Mouse (Mus musculus) hindbrain, embryonic 13.5 days (tissue): Measurements from ENCODE around the gene Apol6. TPM values are rescaled to one million over a fixed set of nuclear protein-coding genes. Genes with fewer than 3 reads are reported as not detected.
"Not testable (repeated sequence)": the region's sequence is repeated elsewhere in the genome, so short reads cannot be mapped to it uniquely, and the experiment has no call there.

Source experiments
- ATAC-seq: fragments of 200-750 bp; cut with Nextera tagmentation; 2 replicates; pipeline ENCODE4 v1.8.0; 2017; ENCODE audit warnings: moderate TSS enrichment; ENCODE audit not compliant: low FRiP score
- H3K27ac ChIP-seq: fragments of 300-500 bp; sonication (generic); 2 replicates; pipeline ENCODE4 v1.5.1; 2015; ENCODE audit warnings: inconsistent platforms, mild to moderate bottlenecking, moderate library complexity
- H3K27me3 ChIP-seq: fragments of 300-500 bp; sonication (generic); 2 replicates; pipeline ENCODE4 v1.6.1; 2015; ENCODE audit warnings: mild to moderate bottlenecking, inconsistent platforms
- H3K36me3 ChIP-seq: fragments of 300-500 bp; sonication (generic); 2 replicates; pipeline ENCODE4 v1.6.1; 2015; ENCODE audit warnings: mild to moderate bottlenecking, inconsistent platforms
- H3K4me1 ChIP-seq: fragments of 300-500 bp; sonication (generic); replicated peaks from 2 replicates; pipeline ENCODE4 v1.6.1; 2015; ENCODE audit warnings: inconsistent platforms
- H3K4me2 ChIP-seq: fragments of 300-500 bp; sonication (generic); 2 replicates; pipeline ENCODE4 v1.6.1; 2015; ENCODE audit warnings: inconsistent platforms, mild to moderate bottlenecking, moderate library complexity
- H3K4me3 ChIP-seq: fragments of 300-500 bp; sonication (generic); 2 replicates; pipeline ENCODE4 v1.5.1; 2015; ENCODE audit warnings: mild to moderate bottlenecking, inconsistent platforms
- H3K9ac ChIP-seq: fragments of 300-500 bp; sonication (generic); 2 replicates; pipeline ENCODE4 v1.6.1; 2015; ENCODE audit warnings: mild to moderate bottlenecking, inconsistent platforms
- H3K9me3 ChIP-seq: fragments of 300-500 bp; sonication (generic); 2 replicates; pipeline ENCODE4 v1.6.1; 2016; ENCODE audit warnings: inconsistent platforms
- WGBS: fragments of 180-500 bp; shearing (Covaris S2); methylation state at CpG from one replicate; pipeline ENCODE4 v1.1.7; 2015; 5-methylcytosine and 5-hydroxymethylcytosine counted together
- polyA plus RNA-seq: library from polyadenylated mRNA; unstranded; fragments of >200 nt; fragmentation: Nextera tagmentation; extraction: Ambion mirVana; gene quantifications from 2 replicates; pipeline ENCODE4 v1.2.1, GENCODE M21; 2015

Apol6 gene
- polyA plus RNA-seq, 1 experiment from 2014 or later = not detected

GRCm38 (mm10) chr15:77058566-77058965 is 14.0 kb downstream of the Apol6 start:
- Histone ChIP-seq H3K4me2 (no peak overlapping the region), H3K4me3 (no peak overlapping the region), H3K27ac (no peak overlapping the region), H3K36me3 (no peaks in the 10 kb centered on the region), H3K9me3 (no peaks in the 10 kb centered on the region), H3K27me3 (no peaks in the 10 kb centered on the region), H3K4me1 (peaks cover 22% of the 10 kb centered on the region), H3K9ac (no peak overlapping the region)
- no peak for ATAC-seq

GRCm38 (mm10) chr15:77059416-77059815 is 14.9 kb downstream of the Apol6 start:
- H3K9ac ChIP-seq, H3K9me3 ChIP-seq, H3K4me2 ChIP-seq, ATAC-seq, H3K36me3 ChIP-seq, H3K27ac ChIP-seq, H3K27me3 ChIP-seq, H3K4me3 ChIP-seq: not testable (repeated sequence)
- peaks cover 22% of the 10 kb centered on the region for H3K4me1 ChIP-seq
- WGBS = 98% methylated on average over 4 of the region's 4 CpGs

- Histone ChIP-seq H3K36me3 (no peaks in the 10 kb centered on the region), H3K9ac (no peak overlapping the region), H3K4me3 (no peak overlapping the region), H3K27me3 (no peaks in the 10 kb centered on the region), H3K4me2 (no peak overlapping the region), H3K27ac (no peak overlapping the region), H3K9me3 (no peaks in the 10 kb centered on the region), H3K4me1 (no peaks in the 10 kb centered on the region)
- ATAC-seq = no peak
These were observed 18.2 kb downstream of the Apol6 start for GRCm38 (mm10) chr15:77062746-77063145.

- whole genome bisulfite sequencing = 93% methylated on average over 6 of the region's 6 CpGs
- no peak overlapping the region for H3K4me2 ChIP-seq
- no peak overlapping the region for H3K27ac ChIP-seq
- ATAC-seq = no peak
- H3K4me1 ChIP-seq = 0 out of 2 replicates have a peak, but pooled peaks cover 4% of the 10 kb centered on the region
- no peaks in the 10 kb centered on the region for H3K9me3 ChIP-seq
- no peak overlapping the region for H3K9ac ChIP-seq
- H3K36me3 ChIP-seq = no peaks in the 10 kb centered on the region
- no peak overlapping the region for H3K4me3 ChIP-seq
- no peaks in the 10 kb centered on the region for H3K27me3 ChIP-seq
These were observed 20.8 kb downstream of the Apol6 start for GRCm38 (mm10) chr15:77065259-77065852.

GRCm38 (mm10) chr15:77066233-77066632 is 21.7 kb downstream of the Apol6 start:
- Histone ChIP-seq H3K4me3 (no peak overlapping the region), H3K9ac (no peak overlapping the region), H3K9me3 (no peaks in the 10 kb centered on the region), H3K4me1 (peaks cover 6% of the 10 kb centered on the region), H3K36me3 (no peaks in the 10 kb centered on the region), H3K27me3 (no peaks in the 10 kb centered on the region), H3K4me2 (no peak overlapping the region), H3K27ac (no peak overlapping the region)
- 90% methylated on average over 6 of the region's 6 CpGs for WGBS
- ATAC-seq = no peak

- H3K9me3 ChIP-seq = no peaks in the 10 kb centered on the region
- no peaks in the 10 kb centered on the region for H3K36me3 ChIP-seq
- no peak for ATAC-seq
- no peaks in the 10 kb centered on the region for H3K27me3 ChIP-seq
- peak overlapping the region; percentile 19 for H3K27ac ChIP-seq
- no peak overlapping the region for H3K4me2 ChIP-seq
- no peak overlapping the region for H3K4me3 ChIP-seq
- WGBS = 53% methylated on average over 3 of the region's 3 CpGs
- H3K4me1 ChIP-seq = peaks cover 16% of the 10 kb centered on the region
- no peak overlapping the region for H3K9ac ChIP-seq
These were observed 23.9 kb downstream of the Apol6 start for GRCm38 (mm10) chr15:77068439-77068861.

GRCm38 (mm10) chr15:77069019-77069418 is 24.5 kb downstream of the Apol6 start:
- Histone ChIP-seq H3K4me3 (no peak overlapping the region), H3K9ac (no peak overlapping the region), H3K27me3 (no peaks in the 10 kb centered on the region), H3K36me3 (no peaks in the 10 kb centered on the region), H3K4me2 (no peak overlapping the region), H3K27ac (no peak overlapping the region), H3K4me1 (peaks cover 16% of the 10 kb centered on the region), H3K9me3 (no peaks in the 10 kb centered on the region)
- no peak for ATAC-seq
- 87% methylated on average over 3 of the region's 3 CpGs for WGBS

- Histone ChIP-seq H3K27me3 (no peaks in the 10 kb centered on the region), H3K27ac (peak overlapping the region; percentile 42; the same call in 1 of the 2 replicates), H3K4me3 (no peak overlapping the region), H3K9ac (peak overlapping the region; percentile 9; the same call in 1 of the 2 replicates), H3K4me2 (no peak overlapping the region), H3K36me3 (peaks cover 5% of the 10 kb centered on the region), H3K9me3 (no peaks in the 10 kb centered on the region), H3K4me1 (peaks cover 16% of the 10 kb centered on the region)
- no peak for ATAC-seq
- 90% methylated on average over 11 of the region's 11 CpGs for WGBS
These were observed 26.3 kb downstream of the Apol6 start for GRCm38 (mm10) chr15:77070745-77071268.

GRCm38 (mm10) chr15:77071501-77071900 is 27.0 kb downstream of the Apol6 start:
- 17% methylated on average over 10 of the region's 10 CpGs for WGBS
- H3K4me2 ChIP-seq = peak overlapping the region; percentile 29; the same call in 1 of the 2 replicates
- no peaks in the 10 kb centered on the region for H3K9me3 ChIP-seq
- peak; percentile 47; the same call in 1 of the 2 replicates for ATAC-seq
- peak overlapping the region; percentile 9; the same call in 1 of the 2 replicates for H3K9ac ChIP-seq
- peak overlapping the region; percentile 42 for H3K27ac ChIP-seq
- no peaks in the 10 kb centered on the region for H3K27me3 ChIP-seq
- peaks cover 11% of the 10 kb centered on the region for H3K36me3 ChIP-seq
- H3K4me1 ChIP-seq = peaks cover 16% of the 10 kb centered on the region
- no peak overlapping the region for H3K4me3 ChIP-seq

- no peaks in the 10 kb centered on the region for H3K27me3 ChIP-seq
- H3K4me3 ChIP-seq = no peak overlapping the region
- no peaks in the 10 kb centered on the region for H3K9me3 ChIP-seq
- peaks cover 16% of the 10 kb centered on the region for H3K4me1 ChIP-seq
- H3K4me2 ChIP-seq = no peak overlapping the region
- H3K27ac ChIP-seq = no peak overlapping the region
- peaks cover 23% of the 10 kb centered on the region for H3K36me3 ChIP-seq
- no peak overlapping the region for H3K9ac ChIP-seq
- WGBS = 56% methylated on average over 4 of the region's 4 CpGs
- no peak for ATAC-seq
These were observed 28.1 kb downstream of the Apol6 start for GRCm38 (mm10) chr15:77072556-77073163.

GRCm38 (mm10) chr15:77076523-77076922 is 32.0 kb downstream of the Apol6 start:
- H3K27me3 ChIP-seq = no peaks in the 10 kb centered on the region
- H3K27ac ChIP-seq = no peak overlapping the region
- 85% methylated on average over 3 of the region's 3 CpGs for WGBS

GRCm38 (mm10) chr15:77077906-77078305 is 33.4 kb downstream of the Apol6 start:
- Histone ChIP-seq H3K36me3 (peaks cover 69% of the 10 kb centered on the region), H3K27me3 (no peaks in the 10 kb centered on the region), H3K4me2 (no peak overlapping the region), H3K9me3 (no peaks in the 10 kb centered on the region), H3K4me1 (peaks cover 10% of the 10 kb centered on the region; the same call in 1 of the 2 replicates), H3K4me3 (no peak overlapping the region), H3K27ac (no peak overlapping the region), H3K9ac (no peak overlapping the region; the same call in 1 of the 2 replicates)
- no peak for ATAC-seq
- WGBS = 91% methylated on average over 9 of the region's 9 CpGs

More at GRCm38 (mm10) chr15:77076523-77076922, 32.0 kb downstream of the Apol6 start:
- no peak overlapping the region for H3K4me3 ChIP-seq
- no peak overlapping the region for H3K9ac ChIP-seq
- H3K9me3 ChIP-seq = no peaks in the 10 kb centered on the region
- no peak overlapping the region for H3K4me2 ChIP-seq
- no peak for ATAC-seq
- peaks cover 17% of the 10 kb centered on the region for H3K4me1 ChIP-seq
- H3K36me3 ChIP-seq = peaks cover 56% of the 10 kb centered on the region
